Mouse (Mus musculus): ENCODE data around the gene Slc24a3. TPM values are rescaled to one million over a fixed set of nuclear protein-coding genes. Genes with fewer than 3 reads are reported as not detected.

Gene Slc24a3
- total and polyA plus RNA-seq, 2 experiments from 2014 or later, result 27.0 to 40.6 TPM

- no peaks in the 10 kb centered on the region for H3K9me3 ChIP-seq (ENCODE audit: low read length)
- H3K36me3 ChIP-seq (ENCODE audit: insufficient read depth), result no peaks in the 10 kb centered on the region
- H3K4me1 ChIP-seq (ENCODE audit: insufficient read depth), result no peaks in the 10 kb centered on the region
- WGBS, result 74% methylated on average over 1 of the region's 1 CpGs
- ATAC-seq (no peak), DNase-seq (no peak)
- H3K9ac ChIP-seq, result no peak overlapping the region
- H3K4me3 ChIP-seq (ENCODE audit: low read depth, low read length), result no peak overlapping the region
- TF ChIP-seq CTCF (IDR thresholded peaks at IDR 0.05; ENCODE audit: low read depth), result no peak
- no peaks in the 10 kb centered on the region for H3K27me3 ChIP-seq (ENCODE audit: insufficient read depth, low read length)
- no peak overlapping the region for H3K4me2 ChIP-seq (ENCODE audit: low read depth)
- no peak overlapping the region for H3K27ac ChIP-seq (ENCODE audit: low read depth, low read length)
Observed at GRCm38 (mm10) chr2:145158972-145159371, 8.6 kb upstream of the Slc24a3 start.

GRCm38 (mm10) chr2:145161046-145161700 lies 6.4 kb upstream of the Slc24a3 start:
- 27% methylated on average over 12 of the region's 12 CpGs for WGBS
- no peak overlapping the region for H3K4me2 ChIP-seq (ENCODE audit: low read depth)
- no peak overlapping the region for H3K27ac ChIP-seq (ENCODE audit: low read depth, low read length)
- peak; percentile 84 for TF ChIP-seq CTCF (IDR thresholded peaks at IDR 0.05; ENCODE audit: low read depth)
- no peaks in the 10 kb centered on the region for H3K9me3 ChIP-seq (ENCODE audit: low read length)
- ATAC-seq, result peak; percentile 77
- H3K4me1 ChIP-seq (ENCODE audit: insufficient read depth), result no peaks in the 10 kb centered on the region
- H3K4me3 ChIP-seq (ENCODE audit: low read depth, low read length), result no peak overlapping the region
- DNase-seq, result peak; percentile 77
- H3K9ac ChIP-seq, result no peak overlapping the region
- H3K27me3 ChIP-seq (ENCODE audit: insufficient read depth, low read length), result no peaks in the 10 kb centered on the region
- no peaks in the 10 kb centered on the region for H3K36me3 ChIP-seq (ENCODE audit: insufficient read depth)

DNA sequence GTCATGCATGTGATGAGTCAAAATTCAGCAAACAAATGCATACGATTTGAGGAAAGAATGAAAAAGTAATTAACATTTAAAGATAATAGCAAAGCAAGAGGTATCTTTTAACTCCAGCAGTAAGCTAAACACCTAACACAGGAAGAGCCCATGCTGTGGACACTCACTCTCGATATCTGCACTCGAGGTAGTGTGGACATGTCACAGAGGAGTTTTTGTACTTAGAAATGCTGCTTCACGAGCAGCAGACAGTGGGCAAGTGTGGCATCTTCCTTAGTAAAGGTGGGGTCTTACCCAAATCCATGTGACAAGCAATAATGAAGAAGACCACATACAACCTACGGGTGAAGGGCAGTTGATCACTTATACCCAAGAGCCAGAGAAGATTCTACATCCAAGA lies 3.5 kb upstream of the Slc24a3 start:
- no peak for ATAC-seq
- DNase-seq, result no peak
- no peak overlapping the region for H3K27ac ChIP-seq (ENCODE audit: low read depth, low read length)
- no peaks in the 10 kb centered on the region for H3K36me3 ChIP-seq (ENCODE audit: insufficient read depth)
- no peak for TF ChIP-seq CTCF (IDR thresholded peaks at IDR 0.05; ENCODE audit: low read depth)
- no peaks in the 10 kb centered on the region for H3K4me1 ChIP-seq (ENCODE audit: insufficient read depth)
- no peak overlapping the region for H3K4me2 ChIP-seq (ENCODE audit: low read depth)
- whole genome bisulfite sequencing, result 81% methylated on average over 5 of the region's 5 CpGs
- H3K9me3 ChIP-seq (ENCODE audit: low read length), result no peaks in the 10 kb centered on the region
- no peaks in the 10 kb centered on the region for H3K27me3 ChIP-seq (ENCODE audit: insufficient read depth, low read length)
- no peak overlapping the region for H3K9ac ChIP-seq
- H3K4me3 ChIP-seq (ENCODE audit: low read depth, low read length), result no peak overlapping the region

DNA sequence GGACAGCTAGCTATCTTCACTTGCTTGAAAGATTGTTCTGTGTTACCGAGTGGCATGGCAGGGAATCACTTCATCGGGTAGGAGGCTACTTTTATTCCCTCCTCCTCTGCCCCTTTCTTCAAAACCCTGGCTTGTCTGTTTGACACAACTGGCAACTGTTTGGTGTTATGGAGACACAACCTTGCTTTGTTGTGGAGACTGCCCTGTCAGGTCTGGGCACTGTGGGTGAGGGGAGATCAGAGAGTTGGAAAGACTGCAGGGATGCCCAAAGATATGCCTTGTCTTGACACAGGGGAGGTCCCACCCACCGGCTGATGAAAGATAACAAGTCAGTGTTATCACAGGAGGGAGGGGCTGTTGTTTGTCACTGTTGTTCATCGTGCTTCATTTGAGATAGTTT lies 3.0 kb upstream of the Slc24a3 start:
- ATAC-seq, result no peak
- H3K9me3 ChIP-seq (ENCODE audit: low read length), result no peaks in the 10 kb centered on the region
- no peak overlapping the region for H3K9ac ChIP-seq
- TF ChIP-seq CTCF (IDR thresholded peaks at IDR 0.05; ENCODE audit: low read depth), result no peak
- 65% methylated on average over 4 of the region's 4 CpGs for WGBS
- no peak overlapping the region for H3K4me3 ChIP-seq (ENCODE audit: low read depth, low read length)
- no peak overlapping the region for H3K27ac ChIP-seq (ENCODE audit: low read depth, low read length)
- no peaks in the 10 kb centered on the region for H3K36me3 ChIP-seq (ENCODE audit: insufficient read depth)
- H3K27me3 ChIP-seq (ENCODE audit: insufficient read depth, low read length), result no peaks in the 10 kb centered on the region
- no peak for DNase-seq
- H3K4me2 ChIP-seq (ENCODE audit: low read depth), result no peak overlapping the region
- no peaks in the 10 kb centered on the region for H3K4me1 ChIP-seq (ENCODE audit: insufficient read depth)

GRCm38 (mm10) chr2:145165076-145165475 lies 2.5 kb upstream of the Slc24a3 start:
- TF ChIP-seq CTCF (IDR thresholded peaks at IDR 0.05; ENCODE audit: low read depth), result no peak
- 94% methylated on average over 3 of the region's 3 CpGs for WGBS
- no peak overlapping the region for H3K9ac ChIP-seq
- H3K27me3 ChIP-seq (ENCODE audit: insufficient read depth, low read length), result no peaks in the 10 kb centered on the region
- H3K36me3 ChIP-seq (ENCODE audit: insufficient read depth), result no peaks in the 10 kb centered on the region
- no peaks in the 10 kb centered on the region for H3K9me3 ChIP-seq (ENCODE audit: low read length)
- ATAC-seq, result no peak
- no peak for DNase-seq
- H3K4me1 ChIP-seq (ENCODE audit: insufficient read depth), result no peaks in the 10 kb centered on the region
- no peak overlapping the region for H3K4me2 ChIP-seq (ENCODE audit: low read depth)
- H3K27ac ChIP-seq (ENCODE audit: low read depth, low read length), result no peak overlapping the region
- H3K4me3 ChIP-seq (ENCODE audit: low read depth, low read length), result no peak overlapping the region

GRCm38 (mm10) chr2:145165854-145166253 lies 1.7 kb upstream of the Slc24a3 start:
- Histone ChIP-seq H3K4me3 (ENCODE audit: low read depth, low read length) (no peak overlapping the region), H3K9me3 (ENCODE audit: low read length) (no peaks in the 10 kb centered on the region), H3K36me3 (ENCODE audit: insufficient read depth) (no peaks in the 10 kb centered on the region), H3K27ac (ENCODE audit: low read depth, low read length) (no peak overlapping the region), H3K9ac (no peak overlapping the region), H3K27me3 (ENCODE audit: insufficient read depth, low read length) (no peaks in the 10 kb centered on the region), H3K4me2 (ENCODE audit: low read depth) (no peak overlapping the region), H3K4me1 (ENCODE audit: insufficient read depth) (no peaks in the 10 kb centered on the region)
- WGBS, result 91% methylated on average over 6 of the region's 6 CpGs
- no peak for TF ChIP-seq CTCF (IDR thresholded peaks at IDR 0.05; ENCODE audit: low read depth)
- ATAC-seq (no peak), DNase-seq (no peak)

- DNase-seq, result peak; percentile 68
- Histone ChIP-seq H3K4me1 (ENCODE audit: insufficient read depth) (no peaks in the 10 kb centered on the region), H3K27me3 (ENCODE audit: insufficient read depth, low read length) (no peaks in the 10 kb centered on the region), H3K9me3 (ENCODE audit: low read length) (no peaks in the 10 kb centered on the region), H3K4me2 (ENCODE audit: low read depth) (peak overlapping the region; percentile 91), H3K27ac (ENCODE audit: low read depth, low read length) (peak overlapping the region; percentile 85), H3K9ac (peak overlapping the region; percentile 73), H3K36me3 (ENCODE audit: insufficient read depth) (no peaks in the 10 kb centered on the region), H3K4me3 (ENCODE audit: low read depth, low read length) (peak overlapping the region; percentile 62)
- WGBS, result 3% methylated on average over 32 of the region's 38 CpGs
- peak; percentile 68 for TF ChIP-seq CTCF (IDR thresholded peaks at IDR 0.05; ENCODE audit: low read depth)
- ATAC-seq, result peak; percentile 63
Observed at GRCm38 (mm10) chr2:145167051-145167663, 397 bp upstream of the Slc24a3 start.
